Mouse (Mus musculus) cerebellum, postnatal 4 days (tissue): ENCODE results near the gene Spop.
"Not testable (repeated sequence)": the region's sequence is repeated elsewhere in the genome, so short reads cannot be mapped to it uniquely, and the experiment has no call there.

Experiments
- DNase-seq, 2 experiments: peaks; one replicate each; pipeline ENCODE4 v3.0.0; 2022; ENCODE audit warnings: low spot score in 2 of 2, mixed read lengths in 1 of 2

Gene Spop

DNA sequence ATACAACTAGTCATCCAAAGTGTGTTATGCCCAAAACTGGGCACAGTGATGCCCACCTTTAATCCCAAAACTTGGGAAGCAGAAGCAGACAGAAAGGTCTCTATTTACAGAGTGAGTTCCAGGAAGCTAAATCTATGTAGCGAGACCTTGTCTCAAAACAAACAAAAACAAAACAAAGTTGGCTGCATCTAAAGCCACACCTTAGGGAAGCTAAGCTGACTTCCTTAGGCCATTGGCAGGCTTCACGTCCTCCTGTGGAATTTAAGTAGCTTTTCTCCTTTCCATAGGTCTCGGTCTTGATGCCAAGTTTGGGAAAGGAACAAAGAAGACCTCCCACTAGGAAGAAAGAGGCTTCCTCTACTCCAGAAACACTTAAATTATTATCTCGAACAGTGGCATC, 22.7 kb upstream of the Spop start:
- DNase-seq: no peak

DNA sequence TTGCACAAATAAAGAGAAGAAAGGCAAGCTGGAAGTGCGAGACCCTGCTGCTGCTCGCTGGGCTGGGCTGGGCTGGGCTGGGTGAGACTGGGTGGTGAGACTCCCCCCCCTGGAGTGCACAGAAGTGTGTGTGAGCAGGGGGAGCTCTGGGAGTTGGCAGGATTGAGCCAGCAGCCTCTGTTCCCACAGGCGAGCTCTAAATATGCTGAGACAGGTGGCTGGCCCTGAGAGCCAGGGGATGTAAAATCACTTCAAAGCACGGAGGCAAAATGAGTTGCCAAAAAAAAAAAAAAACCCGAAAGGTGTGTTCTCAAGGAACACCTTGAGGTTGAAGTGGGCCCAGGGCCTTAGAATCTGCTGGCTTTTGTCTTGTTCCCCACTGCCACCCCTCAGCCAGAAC, 22.1 kb upstream of the Spop start:
- no peak for DNase-seq

DNA sequence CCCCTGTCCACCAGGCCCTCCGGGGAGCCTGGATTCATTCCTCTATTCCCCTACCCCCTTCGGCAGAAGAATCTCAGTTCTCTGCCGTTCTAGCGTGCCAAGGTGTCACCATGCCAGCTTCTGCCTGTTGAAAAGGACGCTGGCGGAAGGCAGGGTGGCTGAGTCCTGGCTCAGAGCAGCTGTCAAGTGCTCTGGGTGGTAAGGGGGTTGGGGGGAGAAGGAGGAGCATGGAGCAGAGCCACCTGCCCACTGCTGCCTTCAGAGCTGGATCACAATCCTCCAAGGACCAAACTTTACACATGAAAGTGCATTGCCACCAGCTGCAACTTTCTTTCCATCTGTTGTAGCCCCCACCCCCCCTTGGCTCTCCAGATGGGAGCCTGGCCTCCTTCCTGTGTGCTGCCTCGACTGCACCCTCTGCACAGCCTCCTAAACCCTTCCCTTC, 21.6 kb upstream of the Spop start:
- peak; percentile 44 to 80 for DNase-seq

DNA sequence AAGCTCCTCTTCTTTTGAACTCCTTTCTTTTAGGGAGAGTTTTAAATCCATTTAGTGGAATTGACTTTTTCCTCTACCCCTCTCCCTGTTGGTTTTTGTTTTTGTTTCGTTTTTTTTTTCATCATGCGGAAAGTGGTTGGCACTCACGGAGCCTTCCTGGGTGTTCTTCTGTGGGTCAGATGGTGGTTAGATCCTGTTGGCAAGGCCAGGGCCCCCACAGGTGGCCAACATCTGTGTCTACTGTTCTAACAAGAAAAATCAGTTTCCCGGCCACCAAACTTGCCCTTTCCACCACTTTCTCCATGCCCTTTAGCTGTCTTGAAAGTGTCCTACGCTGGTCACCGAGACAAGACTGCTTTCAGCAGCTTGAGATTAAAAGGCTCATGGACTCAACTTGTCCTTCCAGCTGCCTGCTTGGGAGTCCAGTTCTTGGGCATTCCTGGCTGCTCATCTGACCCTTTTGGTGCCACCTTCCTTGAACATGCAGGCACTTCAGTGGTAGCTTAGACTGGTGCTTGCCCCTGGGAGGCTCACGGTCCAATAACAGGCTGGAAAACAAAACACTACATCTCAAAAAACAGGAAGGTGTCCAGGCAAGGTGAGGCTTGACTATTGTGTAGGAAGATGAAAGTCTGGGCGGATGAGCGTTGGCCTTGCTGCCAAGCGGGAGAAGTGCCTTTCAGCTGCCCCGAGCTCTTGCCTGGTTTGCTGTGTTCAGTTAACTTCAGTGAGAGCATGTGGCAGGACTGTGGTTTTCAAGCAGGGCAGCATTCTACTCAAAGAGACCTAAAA, 21.0 kb upstream of the Spop start:
- DNase-seq: peak in 1 of 2 experiments; percentile 39

DNA sequence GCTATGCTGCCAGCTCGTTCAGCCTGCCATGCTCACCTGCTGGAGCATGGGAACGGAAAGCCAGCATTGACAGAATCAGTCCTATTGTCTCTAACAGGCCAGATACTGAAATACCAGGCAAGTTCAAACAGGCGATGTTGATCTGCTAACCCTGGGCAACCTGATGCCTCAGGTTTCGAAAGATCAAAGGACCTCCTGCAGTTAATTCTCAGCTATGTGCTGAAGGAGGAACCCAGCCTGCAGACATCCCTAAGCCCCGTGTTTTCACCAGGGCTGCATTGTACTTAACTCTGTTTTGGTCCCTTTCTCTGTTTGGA, 20.4 kb upstream of the Spop start:
- DNase-seq: no peak

DNA sequence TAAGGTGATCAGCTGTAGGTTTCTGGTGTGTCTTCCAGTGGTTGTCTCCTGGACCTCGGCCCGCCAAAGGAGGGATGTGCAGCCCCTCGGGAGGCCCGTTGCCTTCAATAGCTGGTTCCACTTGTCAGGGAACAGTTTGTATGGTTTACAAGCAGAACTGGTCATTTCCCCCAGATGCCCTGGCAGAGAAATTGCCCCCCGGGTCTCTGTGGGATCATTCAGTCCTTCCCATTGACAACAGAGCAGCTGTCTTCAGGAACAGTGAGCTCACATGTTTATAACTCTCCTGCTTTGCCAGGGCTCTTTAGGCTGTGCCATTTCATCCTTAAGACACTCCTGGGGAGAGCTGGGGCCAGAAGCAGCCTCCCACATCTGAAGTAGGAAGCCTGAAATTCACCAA, 19.8 kb upstream of the Spop start:
- DNase-seq: peak in 1 of 2 experiments; percentile 43

DNA sequence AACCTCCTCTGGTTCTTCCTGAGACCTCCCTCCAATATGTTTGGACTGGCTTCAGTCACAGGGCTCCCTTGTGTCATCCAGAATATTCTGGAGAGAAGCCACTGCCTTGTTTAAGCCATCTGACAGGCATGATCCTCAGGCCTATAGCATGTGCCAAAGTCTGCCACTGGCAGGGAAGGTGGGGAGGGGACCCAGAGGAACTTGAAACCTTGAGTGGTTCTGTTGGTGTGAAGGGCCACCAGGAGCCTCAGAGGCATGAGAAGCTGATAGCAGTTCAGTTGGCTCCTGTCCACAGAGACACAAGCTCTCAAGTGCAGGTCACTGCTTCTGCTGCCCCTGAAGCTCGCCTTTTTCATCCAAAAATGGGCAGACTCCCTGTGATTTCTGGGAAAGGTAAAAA, 17.3 kb upstream of the Spop start:
- DNase-seq: no peak

DNA sequence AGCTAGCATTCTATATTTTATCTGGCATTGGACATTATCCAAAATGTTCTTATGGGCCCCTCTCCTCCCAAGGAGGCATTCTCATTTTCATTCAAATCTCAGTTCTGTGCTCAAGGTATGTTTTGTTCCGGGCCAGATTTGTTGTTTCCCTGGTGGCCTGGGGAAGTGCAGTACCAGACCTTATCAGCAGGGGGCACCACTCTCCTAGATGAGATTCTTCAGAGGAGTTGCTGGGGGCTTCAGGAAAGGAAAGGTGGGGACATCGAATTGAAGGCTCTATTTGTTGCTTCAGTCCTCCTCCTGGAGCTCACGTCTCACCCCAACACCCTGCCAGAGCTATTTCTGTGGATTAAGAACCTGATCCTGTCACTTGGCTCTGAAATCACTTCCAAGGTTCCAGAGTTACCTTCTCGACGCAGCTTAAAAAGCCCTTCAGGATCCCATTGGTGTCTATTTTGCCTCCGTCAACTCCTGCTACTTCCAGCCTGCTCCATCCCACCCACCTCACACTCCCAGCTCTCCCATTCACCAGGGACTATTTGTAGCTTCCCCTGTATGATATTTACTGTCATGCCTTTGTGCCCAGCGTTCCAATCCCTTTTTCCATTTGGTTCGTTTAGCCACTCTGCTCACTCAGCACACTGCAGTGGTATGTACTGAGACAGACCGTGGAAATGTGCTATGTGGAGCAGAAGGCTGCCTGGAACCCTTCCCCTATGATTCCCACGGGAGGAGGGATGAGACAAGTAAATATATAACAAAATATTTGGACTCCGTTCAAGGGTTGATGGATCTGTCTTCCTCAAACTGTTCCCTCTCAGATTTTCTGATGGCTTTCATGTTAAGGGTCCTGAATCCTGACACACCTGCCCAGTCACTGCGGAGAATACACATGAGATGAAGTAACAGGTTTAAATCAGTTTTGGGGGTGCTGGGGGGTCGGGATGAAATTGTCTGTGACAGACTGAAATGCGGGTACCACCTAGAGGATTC, 15.7 kb upstream of the Spop start:
- peak; percentile 66 to 86 for DNase-seq

DNA sequence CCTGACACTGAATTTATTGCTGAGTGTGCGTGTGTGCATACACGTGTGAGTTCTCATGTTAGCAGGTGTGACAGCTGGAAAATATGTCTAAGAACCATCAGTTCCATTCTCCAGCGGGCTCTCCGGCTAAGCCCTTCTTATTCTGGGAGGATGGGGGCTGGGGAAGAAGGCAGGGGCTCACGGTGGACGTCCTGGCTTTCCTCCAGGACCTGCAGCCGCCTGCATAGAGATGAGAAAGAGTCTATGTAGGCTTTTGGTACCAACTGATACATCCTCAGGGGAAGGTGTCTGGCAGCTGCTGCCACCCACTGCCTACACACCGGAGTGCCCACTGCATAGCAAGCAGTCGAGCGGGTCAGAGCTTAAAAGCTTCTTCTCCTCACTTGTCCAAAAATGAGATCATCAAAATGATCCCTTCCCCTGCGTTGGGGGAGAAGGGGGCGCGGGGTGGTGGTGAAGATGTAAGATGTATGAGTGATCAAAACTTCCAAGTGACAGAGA, 14.3 kb upstream of the Spop start:
- no peak for DNase-seq

DNA sequence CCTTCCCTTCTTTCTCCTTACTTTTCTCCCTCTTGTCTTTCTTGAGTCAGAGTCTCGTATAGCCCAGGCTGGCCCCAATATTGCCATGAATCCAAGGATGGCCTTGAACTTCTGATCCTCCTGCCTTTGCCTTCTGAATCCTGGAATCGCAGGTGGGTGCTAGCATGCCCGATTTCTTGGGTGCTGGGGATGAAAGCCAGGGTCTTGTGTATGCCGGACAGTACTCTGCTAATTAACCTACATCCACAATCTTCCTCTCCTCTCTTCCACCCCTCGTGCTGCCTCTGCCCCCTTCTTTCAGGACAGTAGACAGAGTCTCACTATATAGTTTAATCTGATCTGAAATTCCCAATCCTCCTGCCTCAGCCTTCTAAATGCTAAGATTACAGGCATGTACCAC, 12.3 kb upstream of the Spop start:
- no peak for DNase-seq

DNA sequence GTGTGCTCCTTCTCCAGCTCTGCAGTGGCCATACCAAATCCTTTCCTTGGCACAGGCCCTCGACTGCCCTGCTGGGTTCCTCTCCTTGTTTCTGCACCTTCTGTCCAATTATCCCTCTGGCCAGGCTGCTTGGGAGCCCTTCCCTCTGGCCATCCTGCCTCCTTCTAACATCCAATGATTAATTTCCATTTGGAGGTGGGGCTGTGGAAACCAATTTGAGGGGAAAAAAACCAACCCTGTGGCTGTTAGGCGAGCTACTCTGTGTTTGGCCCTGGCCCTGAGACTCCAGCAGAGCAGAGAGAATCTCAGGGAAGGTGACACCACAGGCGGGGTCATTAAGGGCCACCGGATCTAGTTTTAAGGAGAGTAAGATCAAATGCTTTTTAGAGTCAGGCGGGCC, 11.7 kb upstream of the Spop start:
- DNase-seq: peak in 1 of 2 experiments; percentile 63

DNA sequence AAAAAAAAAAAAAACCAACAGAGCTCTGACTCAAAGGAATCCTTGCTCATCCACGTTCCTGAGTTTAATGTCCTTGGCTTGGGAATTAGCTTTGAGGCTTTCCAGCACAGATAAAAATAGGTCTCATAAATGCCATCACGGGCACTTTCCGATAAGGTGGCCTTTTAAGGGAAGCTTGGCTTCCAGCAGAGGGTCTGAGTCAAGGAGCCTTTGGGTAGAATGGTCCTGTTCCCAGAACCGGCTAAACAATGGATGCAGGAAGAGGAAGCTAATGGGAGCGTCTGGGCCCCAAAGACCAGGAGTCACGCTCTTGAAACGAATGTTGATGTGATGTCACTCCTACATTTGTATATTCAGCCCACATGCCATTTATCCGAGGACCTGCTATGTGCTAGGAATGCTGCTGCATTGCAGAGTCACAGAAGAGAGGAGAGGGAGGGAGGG, 11.2 kb upstream of the Spop start:
- no peak for DNase-seq

DNA sequence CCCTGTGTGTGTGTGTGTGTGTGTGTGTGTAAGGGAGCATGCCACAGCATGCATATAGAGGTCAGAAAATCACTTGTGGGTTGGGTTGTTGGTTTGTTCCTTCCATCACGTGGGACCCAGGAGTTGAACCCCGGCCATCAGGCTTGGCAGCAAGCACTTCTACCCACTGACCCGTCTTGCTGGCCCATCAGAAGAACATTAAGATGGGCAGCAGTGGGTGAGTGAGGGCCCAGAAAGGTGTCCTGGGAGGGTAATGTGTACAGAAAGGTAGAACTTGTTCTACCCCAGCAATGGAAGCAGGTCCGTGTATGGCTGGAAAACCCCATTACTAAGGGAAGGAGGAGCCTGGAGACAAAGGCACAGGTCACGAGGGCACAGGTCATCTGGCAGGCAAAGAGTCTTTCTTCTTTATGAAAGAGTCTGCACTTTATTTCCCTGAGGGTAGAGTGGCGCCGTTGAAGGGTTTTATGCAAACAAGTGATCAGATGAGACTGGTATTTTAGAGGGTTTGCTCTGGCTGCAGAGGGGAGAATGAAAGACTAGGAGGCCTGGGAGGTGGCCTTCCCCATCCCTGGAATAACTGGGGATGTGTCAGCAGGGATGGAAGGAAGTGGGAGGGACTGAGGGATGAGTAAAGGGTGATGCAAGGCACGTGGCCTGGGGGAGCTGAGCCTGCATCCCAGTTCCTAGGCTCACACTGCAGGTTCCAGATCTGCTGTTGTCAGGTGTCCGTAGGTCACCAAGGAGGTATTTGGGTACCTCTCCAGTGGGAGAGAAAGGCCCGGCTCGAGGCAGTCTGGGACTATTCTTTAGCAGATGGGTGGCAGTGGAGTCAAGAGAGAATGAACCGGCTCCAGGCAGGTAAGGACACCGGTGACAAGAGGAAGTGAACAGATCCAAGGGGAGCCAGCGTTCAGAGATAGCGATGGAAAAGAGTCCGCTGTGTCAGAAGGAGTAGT, 10.2 kb upstream of the Spop start:
- no peak for DNase-seq

DNA sequence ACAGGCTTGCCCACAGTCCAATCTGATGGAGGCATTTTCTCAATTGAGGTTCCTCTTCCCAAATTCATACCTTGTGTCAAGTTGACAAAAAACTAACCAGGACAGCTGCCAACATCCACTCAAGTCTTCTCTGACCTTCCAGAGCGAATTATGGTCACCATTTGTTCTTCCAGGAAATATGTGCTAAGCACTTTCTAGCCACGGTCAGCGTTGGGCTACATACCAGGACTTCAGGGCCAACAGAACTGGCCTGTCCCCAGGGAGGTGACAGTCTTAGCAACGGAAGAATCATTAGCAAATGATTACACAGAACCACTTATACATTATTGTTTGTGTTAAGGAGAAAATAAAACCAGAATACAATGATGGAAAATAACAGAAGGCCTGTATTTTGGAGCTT, 8.1 kb upstream of the Spop start:
- DNase-seq: no peak

DNA sequence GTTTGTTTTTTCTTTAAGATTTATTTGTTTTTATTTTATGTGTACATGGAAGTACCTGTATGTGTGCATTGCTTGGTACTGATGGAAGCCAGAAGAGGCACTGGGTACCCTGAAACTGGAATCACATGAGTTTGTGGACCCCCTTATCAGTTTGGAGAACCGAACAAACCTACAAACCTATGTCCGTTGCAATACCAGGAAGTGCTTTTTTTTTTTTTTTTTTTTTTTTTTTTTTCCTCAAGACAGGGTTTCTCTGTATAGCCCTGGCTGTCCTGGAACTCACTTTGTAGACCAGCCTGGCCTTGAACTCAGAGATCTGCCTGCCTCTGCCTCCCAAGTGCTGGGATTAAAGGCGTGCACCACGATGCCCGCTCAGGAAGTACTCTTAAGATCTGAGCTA, 7.5 kb upstream of the Spop start:
- not testable (repeated sequence) for DNase-seq

DNA sequence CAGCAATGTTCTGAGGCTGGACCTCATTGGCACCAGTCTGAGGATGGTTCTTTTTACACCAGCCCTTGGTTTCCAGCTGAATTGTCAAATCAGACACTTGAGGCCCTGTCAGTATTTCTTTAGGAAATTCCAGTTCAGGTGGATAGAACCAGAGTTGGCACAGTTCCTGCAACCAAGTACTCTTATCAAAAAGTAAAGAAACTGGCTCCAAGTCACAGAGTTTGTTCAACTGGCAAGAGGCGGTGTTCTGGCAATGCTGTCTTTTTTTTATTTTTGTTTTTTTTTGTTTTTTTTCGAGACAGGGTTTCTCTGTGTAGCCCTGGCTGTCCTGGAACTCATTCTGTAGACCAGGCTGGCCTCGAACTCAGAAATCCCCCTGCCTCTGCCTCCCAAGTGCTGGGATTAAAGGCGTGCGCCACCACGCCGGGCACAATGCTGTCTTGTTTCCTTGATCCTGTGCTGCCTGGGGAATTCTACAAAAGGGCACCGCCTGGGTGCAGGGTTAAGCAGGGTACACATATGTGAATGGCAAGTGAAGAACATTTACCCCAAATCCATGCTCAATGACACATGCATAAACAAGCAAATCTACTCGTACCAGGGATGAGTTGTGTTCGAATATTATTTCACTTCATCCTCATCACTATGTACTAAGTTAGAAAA, 4.3 kb upstream of the Spop start:
- no peak for DNase-seq

DNA sequence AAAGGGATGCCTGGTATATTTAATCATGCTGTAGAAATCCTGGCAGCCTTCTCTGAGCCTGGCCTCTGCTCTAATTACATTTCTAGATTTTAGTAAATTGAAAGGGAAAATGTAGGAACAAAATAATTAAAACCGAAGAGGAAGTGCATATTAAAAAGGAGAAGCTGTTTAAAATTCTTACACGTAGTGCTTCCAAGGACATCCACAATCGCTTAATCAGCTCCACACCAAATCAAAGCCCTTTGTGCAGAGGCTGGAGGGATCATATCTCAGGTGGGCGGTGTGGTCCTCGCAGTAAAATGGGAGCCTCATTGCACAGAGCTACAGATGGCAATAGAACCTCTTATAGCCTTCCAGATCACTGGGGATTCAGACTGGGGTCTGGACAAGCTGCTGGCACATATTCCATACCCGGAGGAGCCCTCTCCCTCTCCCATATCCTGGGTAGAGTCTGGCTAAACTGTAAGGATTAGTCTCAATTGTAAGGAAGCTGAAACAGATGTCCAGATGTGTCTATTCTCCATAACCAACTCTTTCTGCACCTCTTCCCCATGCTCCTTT, 2.3 kb upstream of the Spop start:
- DNase-seq: no peak

DNA sequence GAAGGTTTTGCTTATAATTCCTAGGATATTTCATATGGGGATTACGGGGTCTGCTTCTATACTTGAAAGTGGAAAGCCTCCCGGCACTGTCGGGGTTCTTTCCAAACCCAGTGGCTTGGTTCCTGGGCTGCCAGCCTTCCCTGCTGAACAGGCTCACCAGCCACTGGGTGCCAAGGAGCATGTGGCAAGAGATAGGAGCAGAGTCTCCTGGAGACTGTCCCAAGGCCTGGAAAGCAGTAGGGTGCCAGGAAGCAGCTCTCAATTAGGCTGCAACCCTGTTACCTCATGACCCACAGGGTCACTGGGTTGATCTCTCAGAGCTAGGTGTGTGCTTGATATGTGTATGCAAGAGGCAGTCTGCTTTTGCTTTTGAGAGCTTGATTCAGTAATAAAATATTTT, 1.3 kb upstream of the Spop start:
- DNase-seq: no peak

DNA sequence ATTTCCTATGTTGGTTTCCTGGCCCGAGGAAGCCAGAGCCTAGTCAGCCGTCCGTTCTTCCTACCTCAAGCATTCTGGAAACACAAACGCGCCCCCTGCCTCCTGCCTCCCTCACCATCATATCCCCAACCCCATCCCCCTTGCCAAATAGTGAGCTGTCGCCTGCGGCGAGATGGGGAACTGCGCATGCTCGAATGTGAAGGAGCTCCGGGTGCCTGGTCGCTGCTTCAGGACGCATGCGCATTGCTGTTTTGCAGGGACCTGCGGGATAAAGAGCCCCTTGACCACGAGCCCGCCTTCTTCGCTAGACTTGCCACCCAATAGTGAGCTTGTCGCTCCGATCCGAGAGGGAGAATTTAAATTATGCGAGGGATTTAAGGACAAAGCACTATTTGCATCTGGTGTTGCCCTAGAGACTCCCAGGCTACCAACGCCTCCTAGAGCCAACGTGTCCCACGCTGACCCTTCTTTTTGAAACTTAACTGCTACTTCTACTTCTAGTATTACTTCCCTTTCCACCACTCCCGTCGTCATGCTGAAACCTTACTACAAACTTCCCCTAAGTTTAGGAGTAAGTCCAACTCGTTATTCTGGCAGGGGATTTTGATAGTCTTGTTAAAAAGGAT, 769 bp downstream of the Spop start:
- peak; percentile 88 to 95 for DNase-seq

DNA sequence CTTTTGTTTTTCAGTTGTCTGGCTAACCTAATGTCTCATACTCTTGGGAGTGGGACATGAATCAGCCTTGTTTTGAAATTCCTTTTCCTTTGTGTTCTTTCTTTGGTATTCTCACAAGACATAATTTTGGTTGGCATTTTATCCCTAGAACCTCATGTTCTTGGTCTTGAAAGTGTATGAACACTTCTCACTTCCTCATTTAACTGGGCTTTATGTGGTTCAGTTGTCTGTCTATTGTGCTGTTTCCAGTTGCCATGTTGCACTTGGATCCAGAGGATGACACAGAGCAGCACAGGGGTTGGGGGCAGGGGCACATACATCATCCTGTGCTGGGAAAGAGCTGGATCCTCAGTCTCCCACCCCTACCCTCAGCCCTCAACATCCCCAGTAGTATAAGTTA, 2.1 kb downstream of the Spop start:
- DNase-seq: no peak
